Mouse (Mus musculus) liver, adult 2 months (tissue): Measurements from ENCODE around the gene Lmntd1. TPM values are rescaled to one million over a fixed set of nuclear protein-coding genes. Genes with fewer than 3 reads are reported as not detected.

Experiments
- DNase-seq: peaks from one replicate; pipeline ENCODE4 v3.0.0-alpha.2; 2011; ENCODE audit warnings: low read depth, low spot score; ENCODE audit errors: extremely low read depth
- H3K27ac ChIP-seq: fragments of 200-500 bp; replicated peaks from 2 replicates; pipeline ENCODE4 v1.5.1; 2012; ENCODE audit warnings: low read depth, mild to moderate bottlenecking, control low read depth, inconsistent platforms, low read length; ENCODE audit not compliant: insufficient read depth
- H3K27me3 ChIP-seq: fragments of 200-500 bp; 2 replicates; pipeline ENCODE4 v1.6.1; 2012; ENCODE audit warnings: mild to moderate bottlenecking, moderate library complexity, low read length, inconsistent platforms; ENCODE audit not compliant: control insufficient read depth, insufficient read depth
- H3K36me3 ChIP-seq: fragments of 200-500 bp; 2 replicates; pipeline ENCODE4 v1.6.1; 2012; ENCODE audit warnings: low read length, inconsistent platforms; ENCODE audit not compliant: control insufficient read depth, insufficient read depth
- H3K4me1 ChIP-seq: fragments of 200-500 bp; 2 replicates; pipeline ENCODE4 v1.6.1; 2011; ENCODE audit warnings: low read length; ENCODE audit not compliant: control insufficient read depth, insufficient read depth
- H3K4me3 ChIP-seq: fragments of 200-500 bp; 2 replicates; pipeline ENCODE4 v1.5.1; 2011; ENCODE audit warnings: low read depth, mild to moderate bottlenecking, control low read depth, low read length, moderate library complexity; ENCODE audit not compliant: insufficient read depth
- H3K79me2 ChIP-seq: fragments of 200-500 bp; 2 replicates; pipeline ENCODE4 v1.6.1; 2012; ENCODE audit warnings: inconsistent platforms, mild to moderate bottlenecking, low read length, moderate library complexity; ENCODE audit not compliant: control insufficient read depth, insufficient read depth
- H3K9ac ChIP-seq: fragments of 200-500 bp; 2 replicates; pipeline ENCODE4 v1.6.1; 2012; ENCODE audit warnings: low read depth, mild to moderate bottlenecking, control low read depth, inconsistent platforms, low read length
- CTCF ChIP-seq: fragments of 200-500 bp; IDR thresholded peaks from 2 replicates; pipeline ENCODE4 v1.5.1; 2011; ENCODE audit warnings: low read depth, low read length, control low read depth
- POLR2A ChIP-seq: fragments of 200-500 bp; IDR thresholded peaks from 2 replicates; pipeline ENCODE4 v1.6.1; 2011; ENCODE audit warnings: low read length, control low read depth; ENCODE audit not compliant: insufficient read depth; ENCODE audit errors: extremely low read depth
- WGBS: fragments of 180-500 bp; shearing (Covaris S2); methylation state at CpG from one replicate; pipeline ENCODE4 v1.1.7; 2018; 5-methylcytosine and 5-hydroxymethylcytosine counted together
- polyA plus RNA-seq: library from polyadenylated mRNA; depleted of rRNA; stranded (reverse); fragments of >200 nt; gene quantifications from 2 replicates; pipeline ENCODE4 v1.2.3, GENCODE M21; 2012
- total RNA-seq: library from RNA; depleted of rRNA; stranded (reverse); fragments of >200 nt; gene quantifications from 2 replicates; pipeline ENCODE4 v1.2.3, GENCODE M21; 2014

Gene Lmntd1
- total and polyA plus RNA-seq, 2 experiments: not detected

- no peak overlapping the region for H3K27ac ChIP-seq
Observed at GRCm38 (mm10) chr6:145469260-145469943, 144.7 kb downstream of the Lmntd1 start.

DNA sequence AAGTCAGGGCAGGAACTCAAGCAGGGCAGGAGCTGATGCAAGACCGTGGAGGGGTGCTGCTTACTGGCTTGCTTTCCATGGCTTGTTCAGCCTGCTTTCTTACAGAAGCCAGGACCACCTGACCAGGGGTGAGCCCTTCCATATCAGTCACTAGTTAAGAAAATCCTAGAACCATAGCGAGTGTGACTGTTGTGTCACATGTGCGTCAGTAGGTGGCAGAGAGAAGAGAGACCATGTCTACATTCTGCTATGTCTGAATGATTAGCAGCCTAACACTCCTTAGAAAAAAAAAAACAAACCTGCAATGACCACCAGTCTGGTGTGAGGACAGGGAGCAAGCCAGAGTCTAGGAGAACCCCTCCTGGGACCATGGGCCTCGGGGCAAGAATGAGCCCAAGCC is 150.1 kb downstream of the Lmntd1 start:
- no peak overlapping the region for H3K4me3 ChIP-seq
- no peak for DNase-seq
- no peaks in the 10 kb centered on the region for H3K4me1 ChIP-seq
- no peaks in the 10 kb centered on the region for H3K36me3 ChIP-seq
- no peak for TF ChIP-seq CTCF
- TF ChIP-seq POLR2A: no peak
- H3K27ac ChIP-seq: no peak overlapping the region
- no peaks in the 10 kb centered on the region for H3K79me2 ChIP-seq
- H3K27me3 ChIP-seq: no peaks in the 10 kb centered on the region
- 94% methylated on average over 4 of the region's 4 CpGs for whole genome bisulfite sequencing
- no peak overlapping the region for H3K9ac ChIP-seq

More at GRCm38 (mm10) chr6:145469260-145469943, 144.7 kb downstream of the Lmntd1 start:
- TF ChIP-seq POLR2A: no peak
- no peak for TF ChIP-seq CTCF
- Histone ChIP-seq H3K79me2 (no peaks in the 10 kb centered on the region), H3K27me3 (no peaks in the 10 kb centered on the region), H3K4me1 (no peaks in the 10 kb centered on the region; the same call in 1 of the 2 replicates), H3K4me3 (no peak overlapping the region), H3K36me3 (no peaks in the 10 kb centered on the region), H3K9ac (no peak overlapping the region)
- 52% methylated on average over 8 of the region's 8 CpGs for WGBS
- peak; percentile 69 for DNase-seq

GRCm38 (mm10) chr6:145462677-145463245 is 151.4 kb downstream of the Lmntd1 start:
- no peaks in the 10 kb centered on the region for H3K27me3 ChIP-seq
- H3K79me2 ChIP-seq: no peaks in the 10 kb centered on the region
- WGBS: 87% methylated on average over 12 of the region's 12 CpGs
- no peak overlapping the region for H3K27ac ChIP-seq
- no peaks in the 10 kb centered on the region for H3K4me1 ChIP-seq
- no peak for DNase-seq
- H3K4me3 ChIP-seq: no peak overlapping the region
- no peaks in the 10 kb centered on the region for H3K36me3 ChIP-seq
- no peak overlapping the region for H3K9ac ChIP-seq
- TF ChIP-seq CTCF (no peak), POLR2A (no peak)

GRCm38 (mm10) chr6:145457066-145457465 is 157.1 kb downstream of the Lmntd1 start:
- 77% methylated on average over 15 of the region's 15 CpGs for WGBS
- Histone ChIP-seq H3K27me3 (no peaks in the 10 kb centered on the region), H3K4me3 (no peak overlapping the region), H3K9ac (no peak overlapping the region), H3K79me2 (no peaks in the 10 kb centered on the region), H3K4me1 (no peaks in the 10 kb centered on the region), H3K27ac (no peak overlapping the region), H3K36me3 (no peaks in the 10 kb centered on the region)
- DNase-seq: no peak
- no peak for TF ChIP-seq CTCF
- no peak for TF ChIP-seq POLR2A

DNA sequence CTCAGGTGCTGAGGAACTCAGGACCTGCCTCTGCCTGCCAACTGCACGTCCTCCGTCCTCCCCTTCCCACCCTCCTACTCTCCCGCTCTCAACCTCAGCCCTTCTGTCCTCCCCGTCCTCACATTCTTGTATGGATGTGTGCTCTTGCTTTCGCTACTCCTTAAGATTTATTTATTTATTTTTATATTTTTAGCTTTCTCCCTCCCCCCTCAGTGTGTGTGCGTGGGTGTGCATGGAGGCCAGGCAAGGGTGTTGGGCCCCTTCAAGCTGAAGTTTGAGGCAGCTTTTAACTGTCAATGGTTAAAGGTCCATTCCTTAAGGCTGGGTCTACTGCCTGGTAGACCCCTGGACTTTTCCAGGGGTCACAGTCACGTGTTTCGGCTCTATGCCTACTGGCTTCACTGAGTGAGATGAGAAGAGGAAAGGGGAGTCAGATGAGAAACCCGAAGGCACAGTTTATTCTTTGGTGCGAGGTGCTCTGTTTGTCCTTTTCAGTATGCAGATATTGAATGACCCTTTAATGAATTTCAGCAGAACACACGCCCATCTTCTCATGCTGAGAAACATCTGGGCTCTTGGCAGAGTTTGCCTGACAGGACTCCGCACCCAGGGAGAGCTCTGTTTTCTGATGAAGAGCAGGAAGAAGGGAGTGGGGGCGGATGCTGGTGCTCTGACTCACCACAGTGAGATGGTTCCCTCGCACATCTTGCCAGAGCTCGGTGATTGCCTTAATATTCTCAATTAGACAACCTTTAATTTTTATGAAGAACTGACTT is 163.3 kb downstream of the Lmntd1 start:
- Histone ChIP-seq H3K4me3 (no peak overlapping the region), H3K4me1 (no peaks in the 10 kb centered on the region), H3K9ac (no peak overlapping the region), H3K36me3 (no peaks in the 10 kb centered on the region), H3K27ac (no peak overlapping the region), H3K79me2 (no peaks in the 10 kb centered on the region), H3K27me3 (no peaks in the 10 kb centered on the region)
- no peak for TF ChIP-seq POLR2A
- no peak for TF ChIP-seq CTCF
- no peak for DNase-seq
- whole genome bisulfite sequencing: 86% methylated on average over 15 of the region's 15 CpGs
